Mouse (Mus musculus): ENCODE data around the gene Fchsd2. TPM values are rescaled to one million over a fixed set of nuclear protein-coding genes. Genes with fewer than 3 reads are reported as not detected.
A peak's percentile ranks its signal among the peaks of the same experiment; 100 is the strongest.
"Not testable (repeated sequence)": the region's sequence is repeated elsewhere in the genome, so short reads cannot be mapped to it uniquely, and the experiment has no call there.

The Fchsd2 gene
- total RNA-seq, 2 experiments from 2014 or later = 8.8 to 9.3 TPM

GRCm38 (mm10) chr7:101107968-101108652, 15.4 kb downstream of the Fchsd2 start:
- DNase-seq = peak; percentile 98
- intact Hi-C loops (cut with DNase I; ENCODE audit: low total_unique reads) = loop anchor here (5.0 kb wide), 2 partner anchors 46 to 119 kb away; no protein-coding TSS in a partner anchor

- DNase-seq = no peak
Observed at GRCm38 (mm10) chr7:101108653-101109005, 16.0 kb downstream of the Fchsd2 start.

GRCm38 (mm10) chr7:101109006-101109855, 16.6 kb downstream of the Fchsd2 start:
- intact Hi-C loops (cut with DNase I; ENCODE audit: low total_unique reads) = loop anchor here (5.0 kb wide), 2 partner anchors 47 to 118 kb away; no protein-coding TSS in a partner anchor
- peak; percentile 21 for DNase-seq

More at GRCm38 (mm10) chr7:101108653-101109005, 16.0 kb downstream of the Fchsd2 start:
- intact Hi-C loops (cut with DNase I; ENCODE audit: low total_unique reads) = loop anchor here (5.0 kb wide), 2 partner anchors 46 to 119 kb away; no protein-coding TSS in a partner anchor

- no peak for DNase-seq
- intact Hi-C loops (cut with DNase I; ENCODE audit: low total_unique reads) = loop anchor here (5.0 kb wide), 2 partner anchors 48 to 117 kb away; no protein-coding TSS in a partner anchor
Observed at GRCm38 (mm10) chr7:101109856-101110350, 17.2 kb downstream of the Fchsd2 start.

GRCm38 (mm10) chr7:101113410-101113809, 20.7 kb downstream of the Fchsd2 start:
- DNase-seq = no peak
- intact Hi-C loops (cut with DNase I; ENCODE audit: low total_unique reads) = no loop called here

GRCm38 (mm10) chr7:101114328-101114727, 21.7 kb downstream of the Fchsd2 start:
- no peak for DNase-seq
- intact Hi-C loops (cut with DNase I; ENCODE audit: low total_unique reads) = no loop called here

- intact Hi-C loops (cut with DNase I; ENCODE audit: low total_unique reads) = no loop called here
- no peak for DNase-seq
Observed at GRCm38 (mm10) chr7:101119391-101119790, 26.7 kb downstream of the Fchsd2 start.

- intact Hi-C loops (cut with DNase I; ENCODE audit: low total_unique reads) = no loop called here
- DNase-seq = no peak
Observed at GRCm38 (mm10) chr7:101123579-101124347, 31.1 kb downstream of the Fchsd2 start.

GRCm38 (mm10) chr7:101127737-101128136, 35.1 kb downstream of the Fchsd2 start:
- intact Hi-C loops (cut with DNase I; ENCODE audit: low total_unique reads) = no loop called here
- no peak for DNase-seq

- intact Hi-C loops (cut with DNase I; ENCODE audit: low total_unique reads) = no loop called here
- no peak for DNase-seq
Observed at GRCm38 (mm10) chr7:101128536-101128935, 35.9 kb downstream of the Fchsd2 start.

- DNase-seq = no peak
- intact Hi-C loops (cut with DNase I; ENCODE audit: low total_unique reads) = loop anchor here (10.0 kb wide), 1 partner anchor 74 kb away; no protein-coding TSS in a partner anchor
Observed at GRCm38 (mm10) chr7:101130646-101131045, 38.0 kb downstream of the Fchsd2 start.

- intact Hi-C loops (cut with DNase I; ENCODE audit: low total_unique reads) = loop anchor here (10.0 kb wide), 1 partner anchor 74 kb away; no protein-coding TSS in a partner anchor
- no peak for DNase-seq
Observed at GRCm38 (mm10) chr7:101131281-101131680, 38.6 kb downstream of the Fchsd2 start.

GRCm38 (mm10) chr7:101133591-101133990, 40.9 kb downstream of the Fchsd2 start:
- no peak for DNase-seq
- intact Hi-C loops (cut with DNase I; ENCODE audit: low total_unique reads) = loop anchor here (10.0 kb wide), 1 partner anchor 71 kb away; no protein-coding TSS in a partner anchor

- no peak for DNase-seq
- intact Hi-C loops (cut with DNase I; ENCODE audit: low total_unique reads) = loop anchor here (10.0 kb wide), 1 partner anchor 71 kb away; no protein-coding TSS in a partner anchor
Observed at GRCm38 (mm10) chr7:101134117-101134516, 41.5 kb downstream of the Fchsd2 start.

- DNase-seq = no peak
- intact Hi-C loops (cut with DNase I; ENCODE audit: low total_unique reads) = loop anchor here (10.0 kb wide), 1 partner anchor 66 kb away; no protein-coding TSS in a partner anchor
Observed at GRCm38 (mm10) chr7:101138819-101139218, 46.2 kb downstream of the Fchsd2 start.

- no peak for DNase-seq
- intact Hi-C loops (cut with DNase I; ENCODE audit: low total_unique reads) = no loop called here
Observed at GRCm38 (mm10) chr7:101142907-101143306, 50.2 kb downstream of the Fchsd2 start.

- no peak for DNase-seq
- intact Hi-C loops (cut with DNase I; ENCODE audit: low total_unique reads) = no loop called here
Observed at GRCm38 (mm10) chr7:101144222-101144621, 51.6 kb downstream of the Fchsd2 start.

- no peak for DNase-seq
- intact Hi-C loops (cut with DNase I; ENCODE audit: low total_unique reads) = no loop called here
Observed at GRCm38 (mm10) chr7:101149039-101149438, 56.4 kb downstream of the Fchsd2 start.

GRCm38 (mm10) chr7:101154883-101155282, 62.2 kb downstream of the Fchsd2 start:
- intact Hi-C loops (cut with DNase I; ENCODE audit: low total_unique reads); DNase-seq: not testable (repeated sequence)

Data from gastrocnemius, postnatal 14 days (tissue).